Mouse (Mus musculus): ENCODE data around the gene Immp2l. TPM values are rescaled to one million over a fixed set of nuclear protein-coding genes. Genes with fewer than 3 reads are reported as not detected.
A peak's percentile ranks its signal among the peaks of the same experiment; 100 is the strongest.

The Immp2l gene
- polyA plus RNA-seq, 1 experiment from 2014 or later: 6.5 TPM

GRCm38 (mm10) chr12:41486331-41486730 is 462.4 kb downstream of the Immp2l start, which contains the start of gene Lrrn3:
TSS of gene Lrrn3 (minus strand) at chr12:41486431.
- no peaks in the 10 kb centered on the region; the same call in 1 of the 2 replicates for H3K4me1 ChIP-seq (ENCODE audit: control insufficient read depth, insufficient read depth, low read depth, low read length)
- no peak for ATAC-seq

GRCm38 (mm10) chr12:41487005-41487404 is 463.1 kb downstream of the Immp2l start:
- no peak for ATAC-seq
- Histone ChIP-seq H3K27me3 (replicated peaks; ENCODE audit: control insufficient read depth, insufficient read depth, low read length) (no peaks in the 10 kb centered on the region), H3K9ac (ENCODE audit: low read depth, low read length) (no peak overlapping the region), H3K4me1 (ENCODE audit: control insufficient read depth, insufficient read depth, low read depth, low read length) (no peaks in the 10 kb centered on the region), H3K27ac (ENCODE audit: low read depth, low read length) (no peak overlapping the region), H3K4me3 (ENCODE audit: low read length) (no peak overlapping the region), H3K36me3 (ENCODE audit: control insufficient read depth, insufficient read depth, low read length) (no peaks in the 10 kb centered on the region), H3K9me3 (ENCODE audit: control insufficient read depth, low read length) (no peaks in the 10 kb centered on the region), H3K4me2 (ENCODE audit: low read length) (no peak overlapping the region)
- 27% methylated on average over 5 of the region's 5 CpGs for WGBS

More at GRCm38 (mm10) chr12:41486331-41486730, 462.4 kb downstream of the Immp2l start, which contains the start of gene Lrrn3:
- Histone ChIP-seq H3K4me3 (ENCODE audit: low read length) (peak within 1 kb of the TSS; percentile 57), H3K27me3 (replicated peaks; ENCODE audit: control insufficient read depth, insufficient read depth, low read length) (no peaks in the 10 kb centered on the region), H3K4me2 (ENCODE audit: low read length) (peak within 1 kb of the TSS; percentile 68), H3K9me3 (ENCODE audit: control insufficient read depth, low read length) (no peaks in the 10 kb centered on the region), H3K27ac (ENCODE audit: low read depth, low read length) (peak within 1 kb of the TSS; percentile 89), H3K9ac (ENCODE audit: low read depth, low read length) (peak within 1 kb of the TSS; percentile 77), H3K36me3 (ENCODE audit: control insufficient read depth, insufficient read depth, low read length) (no peaks in the 10 kb centered on the region)
- WGBS: 95% methylated on average over 1 of the region's 1 CpGs

- Histone ChIP-seq H3K27me3 (replicated peaks; ENCODE audit: control insufficient read depth, insufficient read depth, low read length) (no peaks in the 10 kb centered on the region), H3K36me3 (ENCODE audit: control insufficient read depth, insufficient read depth, low read length) (no peaks in the 10 kb centered on the region), H3K9me3 (ENCODE audit: control insufficient read depth, low read length) (no peaks in the 10 kb centered on the region), H3K4me3 (ENCODE audit: low read length) (no peak overlapping the region), H3K4me2 (ENCODE audit: low read length) (no peak overlapping the region), H3K9ac (ENCODE audit: low read depth, low read length) (no peak overlapping the region), H3K27ac (ENCODE audit: low read depth, low read length) (no peak overlapping the region), H3K4me1 (ENCODE audit: control insufficient read depth, insufficient read depth, low read depth, low read length) (no peaks in the 10 kb centered on the region)
- 45% methylated on average over 10 of the region's 10 CpGs for WGBS
- ATAC-seq: no peak
Observed at GRCm38 (mm10) chr12:41494620-41495019, 470.7 kb downstream of the Immp2l start.

GRCm38 (mm10) chr12:41500049-41500820 is 476.3 kb downstream of the Immp2l start:
- ATAC-seq: no peak
- 87% methylated on average over 9 of the region's 9 CpGs for WGBS

GRCm38 (mm10) chr12:41508610-41509009 is 484.7 kb downstream of the Immp2l start:
- Histone ChIP-seq H3K4me3 (ENCODE audit: low read length) (no peak overlapping the region), H3K9ac (ENCODE audit: low read depth, low read length) (no peak overlapping the region), H3K27me3 (replicated peaks; ENCODE audit: control insufficient read depth, insufficient read depth, low read length) (no peaks in the 10 kb centered on the region), H3K27ac (ENCODE audit: low read depth, low read length) (no peak overlapping the region), H3K4me1 (ENCODE audit: control insufficient read depth, insufficient read depth, low read depth, low read length) (no peaks in the 10 kb centered on the region), H3K4me2 (ENCODE audit: low read length) (no peak overlapping the region), H3K36me3 (ENCODE audit: control insufficient read depth, insufficient read depth, low read length) (no peaks in the 10 kb centered on the region), H3K9me3 (ENCODE audit: control insufficient read depth, low read length) (no peaks in the 10 kb centered on the region)
- WGBS: 79% methylated on average over 4 of the region's 4 CpGs
- no peak for ATAC-seq

More at GRCm38 (mm10) chr12:41500049-41500820, 476.3 kb downstream of the Immp2l start:
- no peaks in the 10 kb centered on the region for H3K4me1 ChIP-seq (ENCODE audit: control insufficient read depth, insufficient read depth, low read depth, low read length)
- H3K9me3 ChIP-seq (ENCODE audit: control insufficient read depth, low read length): no peaks in the 10 kb centered on the region
- H3K4me3 ChIP-seq (ENCODE audit: low read length): no peak overlapping the region
- H3K9ac ChIP-seq (ENCODE audit: low read depth, low read length): no peak overlapping the region
- H3K27me3 ChIP-seq (replicated peaks; ENCODE audit: control insufficient read depth, insufficient read depth, low read length): no peaks in the 10 kb centered on the region
- no peak overlapping the region for H3K4me2 ChIP-seq (ENCODE audit: low read length)
- no peak overlapping the region for H3K27ac ChIP-seq (ENCODE audit: low read depth, low read length)
- H3K36me3 ChIP-seq (ENCODE audit: control insufficient read depth, insufficient read depth, low read length): no peaks in the 10 kb centered on the region

- Histone ChIP-seq H3K9ac (ENCODE audit: low read depth, low read length) (no peak overlapping the region), H3K27me3 (replicated peaks; ENCODE audit: control insufficient read depth, insufficient read depth, low read length) (no peaks in the 10 kb centered on the region), H3K27ac (ENCODE audit: low read depth, low read length) (no peak overlapping the region), H3K36me3 (ENCODE audit: control insufficient read depth, insufficient read depth, low read length) (no peaks in the 10 kb centered on the region), H3K9me3 (ENCODE audit: control insufficient read depth, low read length) (no peaks in the 10 kb centered on the region), H3K4me3 (ENCODE audit: low read length) (no peak overlapping the region), H3K4me1 (ENCODE audit: control insufficient read depth, insufficient read depth, low read depth, low read length) (no peaks in the 10 kb centered on the region), H3K4me2 (ENCODE audit: low read length) (no peak overlapping the region)
- 76% methylated on average over 3 of the region's 3 CpGs for WGBS
- ATAC-seq: no peak
Observed at GRCm38 (mm10) chr12:41510588-41510987, 486.7 kb downstream of the Immp2l start.

GRCm38 (mm10) chr12:41518897-41519296 is 495.0 kb downstream of the Immp2l start:
- Histone ChIP-seq H3K9ac (ENCODE audit: low read depth, low read length) (no peak overlapping the region), H3K4me1 (ENCODE audit: control insufficient read depth, insufficient read depth, low read depth, low read length) (no peaks in the 10 kb centered on the region), H3K36me3 (ENCODE audit: control insufficient read depth, insufficient read depth, low read length) (no peaks in the 10 kb centered on the region), H3K4me2 (ENCODE audit: low read length) (no peak overlapping the region), H3K4me3 (ENCODE audit: low read length) (no peak overlapping the region), H3K27me3 (replicated peaks; ENCODE audit: control insufficient read depth, insufficient read depth, low read length) (no peaks in the 10 kb centered on the region), H3K9me3 (ENCODE audit: control insufficient read depth, low read length) (no peaks in the 10 kb centered on the region), H3K27ac (ENCODE audit: low read depth, low read length) (no peak overlapping the region)
- WGBS: 65% methylated on average over 5 of the region's 5 CpGs
- no peak for ATAC-seq

GRCm38 (mm10) chr12:41520326-41520725 is 496.4 kb downstream of the Immp2l start:
- no peaks in the 10 kb centered on the region for H3K9me3 ChIP-seq (ENCODE audit: control insufficient read depth, low read length)

GRCm38 (mm10) chr12:41521671-41522070 is 497.8 kb downstream of the Immp2l start:
- H3K9ac ChIP-seq (ENCODE audit: low read depth, low read length): no peak overlapping the region
- WGBS: 100% methylated on average over 2 of the region's 2 CpGs
- H3K27ac ChIP-seq (ENCODE audit: low read depth, low read length): no peak overlapping the region
- no peak overlapping the region for H3K4me2 ChIP-seq (ENCODE audit: low read length)
- no peaks in the 10 kb centered on the region for H3K9me3 ChIP-seq (ENCODE audit: control insufficient read depth, low read length)
- H3K4me1 ChIP-seq (ENCODE audit: control insufficient read depth, insufficient read depth, low read depth, low read length): no peaks in the 10 kb centered on the region
- ATAC-seq: no peak
- H3K36me3 ChIP-seq (ENCODE audit: control insufficient read depth, insufficient read depth, low read length): no peaks in the 10 kb centered on the region
- no peaks in the 10 kb centered on the region for H3K27me3 ChIP-seq (replicated peaks; ENCODE audit: control insufficient read depth, insufficient read depth, low read length)
- H3K4me3 ChIP-seq (ENCODE audit: low read length): no peak overlapping the region

More at GRCm38 (mm10) chr12:41520326-41520725, 496.4 kb downstream of the Immp2l start:
- Histone ChIP-seq H3K4me2 (ENCODE audit: low read length) (no peak overlapping the region), H3K27ac (ENCODE audit: low read depth, low read length) (no peak overlapping the region), H3K4me1 (ENCODE audit: control insufficient read depth, insufficient read depth, low read depth, low read length) (no peaks in the 10 kb centered on the region), H3K9ac (ENCODE audit: low read depth, low read length) (no peak overlapping the region), H3K4me3 (ENCODE audit: low read length) (no peak overlapping the region), H3K27me3 (replicated peaks; ENCODE audit: control insufficient read depth, insufficient read depth, low read length) (no peaks in the 10 kb centered on the region), H3K36me3 (ENCODE audit: control insufficient read depth, insufficient read depth, low read length) (no peaks in the 10 kb centered on the region)
- WGBS: 75% methylated on average over 2 of the region's 2 CpGs
- ATAC-seq: no peak
